Mouse (Mus musculus) hindbrain, embryonic 13.5 days (tissue): ENCODE data around the gene Isl2. TPM values are rescaled to one million over a fixed set of nuclear protein-coding genes. Genes with fewer than 3 reads are reported as not detected.
A peak's percentile ranks its signal among the peaks of the same experiment; 100 is the strongest.

Source experiments
- ATAC-seq: fragments of 200-750 bp; cut with Nextera tagmentation; 2 replicates; pipeline ENCODE4 v1.8.0; 2017; ENCODE audit warnings: moderate TSS enrichment; ENCODE audit not compliant: low FRiP score
- H3K27ac ChIP-seq: fragments of 300-500 bp; sonication (generic); 2 replicates; pipeline ENCODE4 v1.5.1; 2015; ENCODE audit warnings: inconsistent platforms, mild to moderate bottlenecking, moderate library complexity
- H3K27me3 ChIP-seq: fragments of 300-500 bp; sonication (generic); 2 replicates; pipeline ENCODE4 v1.6.1; 2015; ENCODE audit warnings: mild to moderate bottlenecking, inconsistent platforms
- H3K36me3 ChIP-seq: fragments of 300-500 bp; sonication (generic); 2 replicates; pipeline ENCODE4 v1.6.1; 2015; ENCODE audit warnings: mild to moderate bottlenecking, inconsistent platforms
- H3K4me1 ChIP-seq: fragments of 300-500 bp; sonication (generic); replicated peaks from 2 replicates; pipeline ENCODE4 v1.6.1; 2015; ENCODE audit warnings: inconsistent platforms
- H3K4me2 ChIP-seq: fragments of 300-500 bp; sonication (generic); 2 replicates; pipeline ENCODE4 v1.6.1; 2015; ENCODE audit warnings: inconsistent platforms, mild to moderate bottlenecking, moderate library complexity
- H3K4me3 ChIP-seq: fragments of 300-500 bp; sonication (generic); 2 replicates; pipeline ENCODE4 v1.5.1; 2015; ENCODE audit warnings: mild to moderate bottlenecking, inconsistent platforms
- H3K9ac ChIP-seq: fragments of 300-500 bp; sonication (generic); 2 replicates; pipeline ENCODE4 v1.6.1; 2015; ENCODE audit warnings: mild to moderate bottlenecking, inconsistent platforms
- H3K9me3 ChIP-seq: fragments of 300-500 bp; sonication (generic); 2 replicates; pipeline ENCODE4 v1.6.1; 2016; ENCODE audit warnings: inconsistent platforms
- whole genome bisulfite sequencing: fragments of 180-500 bp; shearing (Covaris S2); methylation state at CpG from one replicate; pipeline ENCODE4 v1.1.7; 2015; 5-methylcytosine and 5-hydroxymethylcytosine counted together
- polyA plus RNA-seq: library from polyadenylated mRNA; unstranded; fragments of >200 nt; fragmentation: Nextera tagmentation; extraction: Ambion mirVana; gene quantifications from 2 replicates; pipeline ENCODE4 v1.2.1, GENCODE M21; 2015

Isl2 gene
- 11.3 and 12.2 TPM in 2 replicates for polyA plus RNA-seq

DNA sequence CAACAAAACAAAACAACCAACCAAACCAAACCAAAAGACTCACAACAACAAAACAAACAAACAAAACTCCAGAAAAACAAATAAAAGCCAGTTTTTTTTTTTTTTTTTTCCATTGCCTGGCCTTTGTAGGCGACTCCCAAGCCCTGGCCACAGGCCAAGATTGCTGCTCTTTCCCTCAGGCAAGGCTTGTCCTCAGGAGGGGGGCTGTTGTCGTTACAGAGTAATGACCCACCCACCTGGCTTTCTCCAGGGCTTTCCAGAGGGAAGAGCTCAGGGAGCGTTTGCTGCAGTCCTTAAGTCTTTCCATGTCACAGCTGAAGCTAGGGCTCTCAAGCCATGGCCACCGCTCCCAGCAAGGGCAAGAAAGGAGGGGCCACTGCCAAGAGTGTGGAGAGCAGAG is at the start of gene Isl2:
Gene Isl2, plus strand, starts transcription at position 296 of the 400 bp plus-strand sequence.
- Histone ChIP-seq H3K27me3 (peaks cover 92% of the 10 kb centered on the region), H3K9ac (no peak within 1 kb of the TSS), H3K27ac (no peak within 1 kb of the TSS), H3K4me3 (no peak within 1 kb of the TSS), H3K4me2 (no peak within 1 kb of the TSS), H3K4me1 (peaks cover 28% of the 10 kb centered on the region), H3K36me3 (no peaks in the 10 kb centered on the region), H3K9me3 (no peaks in the 10 kb centered on the region)
- ATAC-seq = no peak
- WGBS = 4% methylated on average over 4 of the region's 4 CpGs

DNA sequence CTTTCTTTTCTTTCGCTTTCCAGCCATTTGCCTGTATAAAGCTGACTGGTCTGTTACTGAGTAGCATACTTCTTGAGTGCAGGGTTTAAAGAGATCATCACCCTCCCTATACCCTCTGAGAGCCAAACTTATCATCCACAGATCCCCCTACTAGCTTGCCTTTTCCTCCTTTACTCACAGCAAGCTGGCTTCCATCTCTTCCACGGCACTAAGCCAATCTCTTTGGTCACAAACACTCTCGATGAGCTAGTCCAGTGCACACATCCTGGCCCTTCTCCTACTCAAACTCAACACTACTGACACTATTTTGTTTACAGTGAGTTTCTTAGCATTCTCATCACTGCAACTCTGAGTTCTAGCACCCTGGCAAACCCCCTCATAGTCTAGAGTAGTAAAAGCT is 30.6 kb upstream of the Isl2 start:
- no peak overlapping the region for H3K4me3 ChIP-seq
- H3K27ac ChIP-seq = no peak overlapping the region
- no peaks in the 10 kb centered on the region for H3K9me3 ChIP-seq
- H3K4me2 ChIP-seq = no peak overlapping the region
- ATAC-seq = no peak
- WGBS = 88% methylated on average over 3 of the region's 3 CpGs
- H3K4me1 ChIP-seq = peaks cover 13% of the 10 kb centered on the region; the same call in 1 of the 2 replicates
- H3K27me3 ChIP-seq = peaks cover 5% of the 10 kb centered on the region
- H3K9ac ChIP-seq = no peak overlapping the region
- no peaks in the 10 kb centered on the region for H3K36me3 ChIP-seq

DNA sequence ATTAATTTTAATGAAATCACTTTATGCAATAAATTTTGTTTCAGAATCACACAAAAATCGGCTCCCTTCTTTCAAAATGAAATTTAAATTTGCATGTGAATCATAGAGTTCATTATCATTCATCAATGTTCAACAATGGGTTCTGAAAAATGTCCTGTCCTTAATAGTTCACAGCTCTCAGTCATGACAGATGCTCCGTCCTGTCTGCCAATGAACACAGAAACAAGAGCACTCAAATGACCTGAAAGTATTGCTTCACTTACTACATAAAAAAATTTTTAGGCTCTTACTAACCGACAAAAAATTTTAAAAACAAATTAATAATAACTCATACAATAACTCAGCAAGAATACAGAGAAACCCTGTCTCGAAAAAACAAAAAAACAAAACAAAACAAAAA is 29.8 kb upstream of the Isl2 start:
- H3K4me2 ChIP-seq = no peak overlapping the region
- no peaks in the 10 kb centered on the region for H3K9me3 ChIP-seq
- H3K4me1 ChIP-seq = peaks cover 13% of the 10 kb centered on the region; the same call in 1 of the 2 replicates
- no peak for ATAC-seq
- WGBS = 47% methylated on average over 4 of the region's 4 CpGs
- no peaks in the 10 kb centered on the region for H3K36me3 ChIP-seq
- H3K9ac ChIP-seq = no peak overlapping the region
- H3K27ac ChIP-seq = no peak overlapping the region
- H3K4me3 ChIP-seq = no peak overlapping the region
- H3K27me3 ChIP-seq = peaks cover 12% of the 10 kb centered on the region

DNA sequence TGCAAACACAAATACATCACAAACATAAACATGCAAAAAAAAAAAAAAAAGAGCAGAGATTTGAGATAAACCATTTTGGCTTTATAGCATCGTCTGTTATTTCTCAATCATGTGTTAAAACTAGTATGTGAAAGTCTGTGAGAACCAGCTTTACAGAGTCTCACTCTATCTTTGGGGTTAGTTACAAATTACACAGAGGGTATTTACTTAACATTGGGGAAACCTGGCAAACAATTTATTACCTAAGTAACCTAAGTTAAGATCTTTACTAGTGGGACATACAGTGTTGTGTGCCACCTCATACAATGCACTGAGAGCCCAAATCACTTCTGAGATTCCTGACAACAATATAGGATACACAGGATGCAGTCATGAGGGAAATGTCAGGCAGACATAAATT is 28.7 kb upstream of the Isl2 start:
- H3K27ac ChIP-seq = no peak overlapping the region
- no peak overlapping the region for H3K4me2 ChIP-seq
- no peak for ATAC-seq
- H3K4me3 ChIP-seq = no peak overlapping the region
- H3K9ac ChIP-seq = no peak overlapping the region
- H3K27me3 ChIP-seq = peaks cover 23% of the 10 kb centered on the region
- 81% methylated on average over 1 of the region's 1 CpGs for WGBS
- H3K9me3 ChIP-seq = no peaks in the 10 kb centered on the region
- H3K36me3 ChIP-seq = no peaks in the 10 kb centered on the region
- peaks cover 13% of the 10 kb centered on the region; the same call in 1 of the 2 replicates for H3K4me1 ChIP-seq

DNA sequence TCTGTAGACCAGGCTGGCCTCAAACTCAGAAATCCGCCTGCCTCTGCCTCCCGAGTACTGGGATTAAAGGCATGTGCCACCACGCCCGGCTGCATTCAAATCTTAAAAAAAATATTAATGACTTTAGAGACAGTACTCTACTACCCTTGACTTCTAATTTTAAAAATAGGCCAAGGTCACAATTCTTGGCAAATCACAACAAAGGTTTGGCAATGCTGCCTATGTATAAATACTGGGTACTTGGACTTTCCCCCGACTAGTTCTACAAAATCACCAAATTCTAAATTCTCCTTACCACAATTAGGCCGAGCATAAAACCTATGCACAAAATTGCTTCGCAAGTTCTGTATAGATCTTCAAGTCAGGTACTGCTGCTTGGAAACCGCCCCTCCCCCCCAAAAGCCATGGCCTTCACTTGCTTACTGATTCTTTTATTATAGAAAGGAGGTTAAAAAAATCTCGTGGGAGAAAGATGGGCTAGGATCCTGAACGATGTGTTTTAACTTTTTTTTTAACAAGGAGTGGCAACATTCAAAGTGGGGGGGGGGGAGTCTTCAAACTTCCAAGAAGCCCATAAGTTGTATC is 27.7 kb upstream of the Isl2 start:
- no peak overlapping the region for H3K9ac ChIP-seq
- H3K4me1 ChIP-seq = peaks cover 13% of the 10 kb centered on the region; the same call in 1 of the 2 replicates
- H3K36me3 ChIP-seq = no peaks in the 10 kb centered on the region
- 81% methylated on average over 10 of the region's 10 CpGs for WGBS
- H3K27ac ChIP-seq = no peak overlapping the region
- H3K4me2 ChIP-seq = peak overlapping the region; percentile 95
- H3K27me3 ChIP-seq = peaks cover 29% of the 10 kb centered on the region
- ATAC-seq = no peak
- peak overlapping the region; percentile 84; the same call in 1 of the 2 replicates for H3K4me3 ChIP-seq
- H3K9me3 ChIP-seq = no peaks in the 10 kb centered on the region

DNA sequence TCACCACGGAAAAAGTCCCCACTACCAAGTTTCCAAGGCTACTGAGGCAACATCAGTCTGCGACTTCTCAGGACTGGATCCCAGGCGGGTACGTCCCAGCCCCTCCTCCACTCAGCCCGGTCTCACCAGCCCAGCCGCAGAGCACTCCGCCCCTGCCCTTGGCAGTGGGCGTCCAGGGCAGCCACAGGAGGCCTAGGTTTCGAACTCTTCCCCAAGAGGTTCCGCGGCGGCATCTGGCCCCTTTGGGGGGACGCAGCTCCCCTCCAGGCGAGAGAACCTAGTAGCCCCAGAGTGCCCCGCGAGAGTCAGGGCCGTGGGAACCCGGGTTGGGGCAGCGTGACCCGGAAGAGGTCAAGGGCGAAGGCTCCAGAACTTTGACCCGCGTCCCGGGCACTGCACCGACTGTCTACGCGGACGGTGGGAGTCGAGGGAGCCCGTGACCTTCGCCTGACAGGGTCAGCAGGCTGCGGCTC is 26.9 kb upstream of the Isl2 start:
- peak; percentile 74 for ATAC-seq
- H3K27ac ChIP-seq = peak overlapping the region; percentile 88
- H3K9me3 ChIP-seq = no peaks in the 10 kb centered on the region
- peak overlapping the region; percentile 91 for H3K9ac ChIP-seq
- H3K4me2 ChIP-seq = peak overlapping the region; percentile 95
- no peaks in the 10 kb centered on the region for H3K36me3 ChIP-seq
- under 1% methylated on average over 28 of the region's 32 CpGs for WGBS
- peaks cover 30% of the 10 kb centered on the region for H3K27me3 ChIP-seq
- peak overlapping the region; percentile 84 for H3K4me3 ChIP-seq
- peaks cover 13% of the 10 kb centered on the region; the same call in 1 of the 2 replicates for H3K4me1 ChIP-seq

DNA sequence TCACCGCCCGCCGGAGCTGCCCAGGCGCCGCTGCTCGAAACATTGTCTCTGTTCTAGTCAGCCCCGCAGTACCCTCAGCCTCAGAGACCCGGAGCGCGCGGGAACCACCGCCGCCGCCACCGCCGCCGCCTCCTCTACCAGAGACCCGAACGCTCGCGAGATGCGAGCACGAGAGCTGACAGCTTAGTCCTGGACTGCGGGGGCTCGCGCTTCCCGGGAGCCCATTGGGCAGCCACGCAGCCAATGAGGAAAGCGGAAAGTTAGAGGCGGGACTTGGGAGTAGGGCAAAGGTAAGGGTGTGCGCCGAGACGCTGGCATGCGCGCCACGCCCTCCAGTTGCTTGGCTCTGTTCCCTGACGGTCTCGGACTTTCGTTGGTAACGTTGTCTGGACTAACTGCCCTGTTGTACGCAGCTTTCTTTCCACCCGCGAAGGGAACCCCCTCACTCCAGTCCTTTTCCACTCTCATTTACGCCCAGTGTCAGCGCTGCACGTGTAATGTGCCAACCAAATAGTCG is 26.4 kb upstream of the Isl2 start, which contains the start of gene Etfa:
Gene Etfa, minus strand, starts transcription at position 217 of the 517 bp plus-strand sequence.
- no peaks in the 10 kb centered on the region for H3K36me3 ChIP-seq
- peaks cover 32% of the 10 kb centered on the region for H3K27me3 ChIP-seq
- peak within 1 kb of the TSS; percentile 84 for H3K4me3 ChIP-seq
- peak within 1 kb of the TSS; percentile 91 for H3K9ac ChIP-seq
- peak; percentile 100 for ATAC-seq
- peak within 1 kb of the TSS; percentile 88 for H3K27ac ChIP-seq
- no peaks in the 10 kb centered on the region for H3K9me3 ChIP-seq
- H3K4me1 ChIP-seq = peaks cover 13% of the 10 kb centered on the region; the same call in 1 of the 2 replicates
- 1% methylated on average over 47 of the region's 47 CpGs for WGBS
- peak within 1 kb of the TSS; percentile 95 for H3K4me2 ChIP-seq

DNA sequence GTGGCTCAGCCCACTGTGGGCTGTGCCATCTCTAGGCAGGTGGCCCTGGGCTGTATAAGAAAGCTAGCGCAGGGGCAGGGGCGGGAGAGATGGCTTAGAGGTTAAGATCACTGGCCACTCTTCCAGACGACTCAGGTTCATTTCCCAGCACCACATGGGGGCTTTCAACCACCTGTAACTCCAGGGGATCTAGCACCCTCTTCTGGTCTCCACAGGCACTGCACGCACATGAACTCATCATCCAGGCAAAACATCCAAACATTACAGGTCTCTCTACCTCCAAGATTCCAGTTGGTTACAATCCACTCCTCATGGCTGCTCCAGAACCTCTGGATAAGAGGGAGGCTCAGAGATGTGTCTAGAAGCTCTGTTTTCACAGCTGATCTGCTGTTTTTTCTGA is 12.8 kb upstream of the Isl2 start:
- Histone ChIP-seq H3K9me3 (no peaks in the 10 kb centered on the region), H3K4me1 (no peaks in the 10 kb centered on the region), H3K9ac (no peak overlapping the region), H3K4me2 (no peak overlapping the region), H3K36me3 (no peaks in the 10 kb centered on the region), H3K27me3 (peaks cover 33% of the 10 kb centered on the region), H3K27ac (no peak overlapping the region), H3K4me3 (no peak overlapping the region)
- ATAC-seq = no peak
- 41% methylated on average over 4 of the region's 4 CpGs for WGBS

DNA sequence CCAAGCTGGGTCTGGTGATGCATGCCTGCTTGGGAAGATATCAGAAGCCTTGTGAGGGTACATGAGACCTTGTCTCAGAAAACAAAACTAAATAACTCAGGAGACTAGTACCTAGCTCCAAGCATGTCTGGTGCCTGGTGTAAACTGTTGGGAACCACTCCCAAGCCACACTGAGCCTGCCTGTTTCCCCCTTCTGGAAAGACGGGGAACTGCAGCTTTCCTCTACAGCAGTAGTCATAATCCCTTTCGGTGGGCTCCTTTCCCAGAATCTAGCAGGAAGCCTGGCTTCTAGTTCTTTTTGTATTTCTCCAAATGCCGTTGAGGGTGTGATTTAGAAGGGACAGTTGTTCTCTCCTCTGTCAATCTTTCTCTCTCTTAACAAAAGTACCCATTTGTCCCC is 2.6 kb upstream of the Isl2 start:
- ATAC-seq = no peak
- Histone ChIP-seq H3K36me3 (no peaks in the 10 kb centered on the region), H3K4me3 (no peak overlapping the region), H3K4me1 (peaks cover 12% of the 10 kb centered on the region), H3K9ac (no peak overlapping the region), H3K9me3 (no peaks in the 10 kb centered on the region), H3K4me2 (no peak overlapping the region), H3K27ac (no peak overlapping the region), H3K27me3 (peaks cover 76% of the 10 kb centered on the region)
- 19% methylated on average over 3 of the region's 3 CpGs for WGBS

DNA sequence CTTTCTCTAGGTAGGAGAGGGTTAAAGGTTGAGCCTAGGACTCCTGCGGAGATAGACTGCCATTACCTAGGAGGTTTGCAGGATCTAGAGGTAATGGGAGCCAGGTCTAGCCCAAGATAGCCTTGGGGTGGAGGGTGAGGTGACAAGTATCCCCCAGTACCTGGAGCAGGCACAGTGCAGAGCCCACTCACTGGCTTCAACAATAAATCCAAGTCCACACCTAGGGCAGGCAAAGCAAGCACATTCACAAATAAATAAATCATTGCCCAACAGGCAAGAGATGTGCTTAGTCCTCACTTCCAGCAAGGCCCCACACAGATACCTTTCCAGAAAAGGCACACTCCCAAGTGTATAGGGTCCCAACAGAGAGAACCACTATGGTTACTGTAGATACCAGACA is 534 bp downstream of the Isl2 start:
- H3K4me1 ChIP-seq = peaks cover 32% of the 10 kb centered on the region
- peaks cover 94% of the 10 kb centered on the region for H3K27me3 ChIP-seq
- H3K9me3 ChIP-seq = no peaks in the 10 kb centered on the region
- WGBS = 4% methylated on average over 1 of the region's 1 CpGs
- H3K36me3 ChIP-seq = no peaks in the 10 kb centered on the region
- no peak overlapping the region for H3K27ac ChIP-seq
- no peak overlapping the region for H3K4me2 ChIP-seq
- H3K9ac ChIP-seq = no peak overlapping the region
- ATAC-seq = no peak
- no peak overlapping the region for H3K4me3 ChIP-seq

DNA sequence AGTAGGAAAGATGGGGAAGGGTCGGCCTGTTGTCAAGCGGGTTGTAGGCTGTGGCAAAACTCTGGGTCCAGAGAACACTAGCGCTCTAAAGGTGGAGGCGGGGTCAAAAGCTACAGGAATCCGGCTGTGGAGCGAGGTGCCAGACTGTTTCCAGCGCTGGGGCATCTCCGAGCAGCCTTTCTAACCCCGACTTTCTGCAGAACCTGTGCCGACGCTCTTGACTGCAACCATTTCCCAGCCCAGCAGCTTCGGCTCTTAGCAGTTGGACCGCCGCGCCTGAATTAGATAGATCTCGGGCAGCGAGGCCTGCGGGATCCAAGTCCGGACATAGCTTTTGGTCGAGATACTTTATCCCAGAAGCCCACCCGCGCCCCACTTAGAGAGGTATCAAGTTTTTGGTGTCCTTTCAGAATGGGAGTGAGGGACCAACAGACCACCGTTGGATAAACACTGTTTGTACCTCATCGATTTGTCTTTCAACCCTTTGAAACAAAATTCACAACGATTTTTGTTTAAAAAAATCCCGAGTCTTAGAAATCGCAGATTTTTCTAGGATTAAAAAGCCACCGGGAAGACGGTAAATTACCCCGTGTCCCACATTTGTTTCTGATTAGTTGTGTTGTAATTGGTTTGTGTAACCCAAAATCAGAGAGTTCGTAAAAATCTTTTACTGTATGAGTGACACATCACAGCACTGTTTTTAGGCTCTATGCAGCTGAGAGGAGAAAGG is 1.4 kb downstream of the Isl2 start:
- H3K9ac ChIP-seq = no peak overlapping the region
- H3K36me3 ChIP-seq = no peaks in the 10 kb centered on the region
- no peak overlapping the region for H3K27ac ChIP-seq
- no peaks in the 10 kb centered on the region for H3K9me3 ChIP-seq
- WGBS = 3% methylated on average over 31 of the region's 31 CpGs
- peak overlapping the region; percentile 62; the same call in 1 of the 2 replicates for H3K4me2 ChIP-seq
- peaks cover 96% of the 10 kb centered on the region for H3K27me3 ChIP-seq
- peaks cover 37% of the 10 kb centered on the region for H3K4me1 ChIP-seq
- no peak overlapping the region for H3K4me3 ChIP-seq
- no peak for ATAC-seq

DNA sequence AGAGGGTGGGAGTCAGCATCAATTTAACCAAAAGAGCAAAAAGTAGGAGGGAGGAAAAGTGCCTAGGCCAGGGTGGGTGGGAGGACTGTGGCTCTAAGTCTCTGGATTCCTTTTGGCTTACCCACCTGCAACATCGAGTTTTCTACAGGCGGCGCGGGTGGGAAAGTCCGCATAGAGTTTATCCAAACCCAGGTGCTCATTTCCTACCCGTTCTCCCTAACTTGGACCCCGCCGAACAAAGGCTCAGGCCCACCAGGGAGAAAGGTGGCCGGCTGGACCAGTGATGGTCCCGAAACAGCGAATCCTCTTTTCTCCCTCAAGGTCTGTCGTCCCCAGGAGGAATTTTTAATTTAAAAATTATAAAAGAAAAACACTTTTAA is 1.9 kb downstream of the Isl2 start:
- H3K27me3 ChIP-seq = peaks cover 98% of the 10 kb centered on the region
- no peak; the same call in 1 of the 2 replicates for ATAC-seq

More for the DNA sequence above, 1.9 kb downstream of the Isl2 start:
- WGBS = under 1% methylated on average over 12 of the region's 12 CpGs
- Histone ChIP-seq H3K9ac (peak overlapping the region; percentile 51; the same call in 1 of the 2 replicates), H3K4me1 (peaks cover 41% of the 10 kb centered on the region), H3K36me3 (no peaks in the 10 kb centered on the region), H3K4me2 (peak overlapping the region; percentile 62), H3K27ac (no peak overlapping the region), H3K4me3 (peak overlapping the region; percentile 39), H3K9me3 (no peaks in the 10 kb centered on the region)
